Mouse (Mus musculus) yolk sac, embryonic 10.5 days (tissue): ENCODE measurements at regions not wholly inside any gene's neighbourhood (a gene's known extent, or its start where the extent isn't known, plus 50 kb on each side); places are given as distances from the start of the nearest gene placed in this dataset.
"Not testable (repeated sequence)": the region's sequence is repeated elsewhere in the genome, so short reads cannot be mapped to it uniquely, and the experiment has no call there.

Experiments
- DNase-seq: peaks from one replicate; pipeline ENCODE4 v3.0.0-alpha.2; 2017; ENCODE audit warnings: low spot score

GRCm38 (mm10) chr14:71639083-71639482 is 852.6 kb downstream of the Gm9195 start:
- no peak for DNase-seq

DNA sequence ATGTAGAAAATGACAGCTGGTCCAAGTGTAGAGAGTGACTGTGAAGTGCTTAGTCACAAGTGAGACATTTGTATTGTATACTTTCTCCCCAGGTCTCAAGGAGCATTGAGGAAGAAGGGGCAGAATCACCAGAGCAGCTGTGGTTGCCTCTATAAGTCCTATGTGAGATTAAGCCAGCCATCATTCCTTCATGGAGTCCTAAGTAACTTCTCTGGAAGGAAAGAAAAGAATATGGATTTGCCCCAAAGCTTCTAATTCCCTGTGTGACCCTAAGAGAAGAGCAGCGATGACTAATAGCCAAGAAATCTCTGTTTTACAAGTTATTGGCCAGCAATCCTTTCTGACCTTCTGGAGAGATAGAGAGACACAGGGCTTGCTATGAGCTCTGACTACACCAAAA is 856.5 kb downstream of the Gm9195 start:
- no peak for DNase-seq

GRCm38 (mm10) chr14:71609698-71610301 is 881.8 kb downstream of the Gm9195 start:
- no peak for DNase-seq

DNA sequence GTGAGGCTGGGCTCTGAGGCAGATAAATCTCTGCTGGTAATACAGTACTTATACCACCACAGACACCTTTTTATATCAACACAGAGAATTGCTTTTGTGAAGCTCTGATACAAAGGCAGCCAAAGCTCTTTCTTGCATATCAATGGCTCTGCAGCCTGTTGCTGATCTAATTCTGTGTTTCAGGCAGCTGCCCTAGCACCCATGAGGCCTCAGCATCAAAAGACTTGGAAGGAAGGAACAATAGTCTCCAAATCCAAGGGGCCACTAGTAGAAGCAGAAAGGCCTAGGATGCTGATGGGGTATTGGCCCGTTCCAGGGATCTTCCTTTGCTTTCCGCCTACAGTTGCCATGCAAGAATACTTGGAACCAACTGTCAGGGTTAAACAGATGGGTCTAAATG is 887.9 kb downstream of the Gm9195 start:
- DNase-seq, result no peak

DNA sequence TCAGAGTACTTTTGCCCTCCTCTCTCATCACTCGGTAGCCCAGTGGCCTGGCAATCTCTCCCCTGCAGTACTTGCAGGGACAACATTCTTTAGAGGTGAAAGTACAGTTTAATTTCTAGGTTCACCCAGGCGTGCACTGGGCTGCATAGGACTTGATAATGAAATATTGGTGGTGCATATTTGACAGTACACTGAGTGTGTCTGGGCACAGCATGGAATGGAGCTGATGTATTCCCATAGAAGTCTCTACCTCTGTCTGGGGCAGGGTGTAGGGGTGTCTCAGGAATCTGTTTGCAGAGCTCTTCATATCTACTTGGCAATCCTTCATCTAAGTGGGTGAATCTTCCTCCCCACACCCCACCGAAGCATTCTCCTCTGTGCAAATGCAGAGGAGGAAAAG is 893.8 kb downstream of the Gm9195 start:
- no peak for DNase-seq

- no peak for DNase-seq
Observed at GRCm38 (mm10) chr14:71588694-71589240, 902.9 kb downstream of the Gm9195 start.

- DNase-seq, result no peak
Observed at GRCm38 (mm10) chr14:71588006-71588405, 903.6 kb downstream of the Gm9195 start.

- no peak for DNase-seq
Observed at GRCm38 (mm10) chr14:71564816-71565215, 926.8 kb downstream of the Gm9195 start.

DNA sequence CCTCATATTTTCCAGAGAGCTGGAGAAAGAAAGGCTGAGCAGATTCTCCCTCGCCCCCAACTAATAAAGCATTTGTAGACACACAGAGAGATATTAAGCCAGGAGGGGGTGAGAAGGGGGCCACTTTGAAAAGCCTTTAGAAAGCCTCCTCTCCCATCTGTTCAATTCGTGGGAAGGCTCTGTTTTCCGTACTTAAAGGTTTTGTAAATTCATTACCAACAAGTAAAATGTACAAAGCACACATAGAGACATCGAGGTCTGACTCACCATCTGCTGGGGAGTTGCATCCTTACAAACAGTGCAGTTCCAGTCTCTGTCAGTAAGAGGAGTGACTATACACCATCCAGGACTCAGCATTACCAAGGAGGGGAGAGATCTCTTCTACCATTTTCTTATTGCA is 929.7 kb downstream of the Gm9195 start:
- no peak for DNase-seq

- DNase-seq, result not testable (repeated sequence)
Observed at GRCm38 (mm10) chr14:71554324-71554723, 937.3 kb downstream of the Gm9195 start.

- no peak for DNase-seq
Observed at GRCm38 (mm10) chr14:71543580-71543979, 943.9 kb upstream of the Fam160b2 start.

DNA sequence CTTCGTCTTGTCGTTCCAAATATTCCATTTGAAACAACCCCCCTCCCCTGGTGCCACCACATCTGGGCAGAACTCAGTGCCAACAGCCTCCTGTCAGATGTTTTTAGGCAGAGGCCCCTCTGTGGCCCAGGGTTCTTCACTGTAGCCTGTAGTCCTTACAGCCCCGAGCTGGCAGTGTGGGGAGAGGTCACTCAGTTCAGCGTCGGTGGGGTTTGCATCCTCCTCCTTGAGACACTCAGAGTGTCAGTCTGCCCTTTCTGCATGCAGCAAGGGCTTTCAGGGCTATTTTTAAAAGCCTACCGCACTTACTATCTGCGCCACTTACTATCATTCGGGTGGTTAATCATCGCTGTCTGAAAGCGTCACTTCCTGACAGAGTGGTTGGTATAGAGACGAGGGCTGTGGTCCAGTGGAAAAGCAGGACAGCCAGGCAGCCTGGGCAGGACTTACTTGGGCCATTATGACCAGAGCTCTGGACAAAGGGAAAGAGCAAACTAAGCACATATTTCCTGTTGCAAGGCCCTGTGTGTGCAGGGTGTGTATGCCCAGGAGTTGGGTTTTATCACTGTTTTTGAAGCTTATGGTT is 932.5 kb upstream of the Fam160b2 start:
- DNase-seq, result no peak

GRCm38 (mm10) chr14:71531298-71531697 is 931.7 kb upstream of the Fam160b2 start:
- DNase-seq, result no peak

- no peak for DNase-seq
Observed at GRCm38 (mm10) chr14:71530421-71530820, 930.8 kb upstream of the Fam160b2 start.

DNA sequence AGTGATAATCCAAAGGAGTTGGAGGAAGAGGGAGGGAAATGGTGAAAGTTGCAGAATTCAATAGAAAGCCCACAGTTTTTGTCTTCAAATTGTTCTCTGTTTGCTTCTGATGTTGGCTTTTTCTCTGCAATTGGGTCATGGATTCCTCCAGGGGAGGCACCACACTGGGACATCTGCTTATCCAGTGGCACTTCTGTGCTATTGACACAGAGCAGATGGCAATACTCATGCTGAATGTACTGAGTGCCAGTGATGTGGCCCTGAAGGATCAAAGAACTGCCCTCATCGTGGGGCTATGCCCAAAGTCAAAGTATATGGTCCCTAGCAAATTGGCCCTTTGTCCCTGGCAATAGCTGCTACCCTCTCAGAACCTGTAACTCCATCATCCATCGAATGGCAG is 918.9 kb upstream of the Fam160b2 start:
- no peak for DNase-seq

GRCm38 (mm10) chr14:71500851-71501250 is 901.2 kb upstream of the Fam160b2 start:
- no peak for DNase-seq

GRCm38 (mm10) chr14:71491201-71491600 is 891.6 kb upstream of the Fam160b2 start:
- DNase-seq, result no peak

DNA sequence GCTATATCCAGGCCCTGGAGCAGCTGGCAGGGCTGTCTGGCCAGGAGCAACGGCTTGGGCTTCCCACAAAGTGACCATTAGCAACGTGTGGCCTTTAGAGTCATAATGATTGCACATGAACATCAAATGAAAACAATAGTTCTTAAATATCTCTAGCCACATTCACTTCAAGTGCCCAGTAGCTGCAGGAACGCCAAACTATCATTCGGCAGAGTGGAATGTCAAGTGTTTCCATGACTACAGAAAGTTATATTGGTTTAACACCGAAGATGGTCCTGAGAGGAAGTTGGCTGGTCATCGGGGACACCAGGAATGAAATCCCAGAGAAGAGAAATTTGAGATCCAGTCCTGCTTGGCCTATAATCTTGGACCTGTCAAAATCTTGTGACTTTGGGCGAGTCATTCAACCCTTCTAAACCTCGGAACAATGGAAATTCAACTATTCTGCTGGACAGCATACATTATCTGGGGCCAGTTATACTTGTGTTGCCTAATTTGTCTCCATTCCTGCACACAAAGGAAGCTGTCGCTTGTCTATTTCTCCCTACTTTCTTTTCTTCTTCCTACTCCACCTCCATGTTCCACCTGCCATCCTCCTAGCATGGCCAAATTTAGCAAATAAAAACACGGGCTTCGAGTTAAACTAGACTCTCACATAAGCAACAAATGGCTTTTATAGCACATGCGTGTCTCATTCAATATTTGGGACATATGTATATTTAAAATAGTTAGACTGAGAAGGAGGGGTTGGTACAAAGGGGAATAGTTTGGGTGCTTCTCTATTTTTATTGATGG is 886.7 kb upstream of the Fam160b2 start:
- DNase-seq, result no peak

DNA sequence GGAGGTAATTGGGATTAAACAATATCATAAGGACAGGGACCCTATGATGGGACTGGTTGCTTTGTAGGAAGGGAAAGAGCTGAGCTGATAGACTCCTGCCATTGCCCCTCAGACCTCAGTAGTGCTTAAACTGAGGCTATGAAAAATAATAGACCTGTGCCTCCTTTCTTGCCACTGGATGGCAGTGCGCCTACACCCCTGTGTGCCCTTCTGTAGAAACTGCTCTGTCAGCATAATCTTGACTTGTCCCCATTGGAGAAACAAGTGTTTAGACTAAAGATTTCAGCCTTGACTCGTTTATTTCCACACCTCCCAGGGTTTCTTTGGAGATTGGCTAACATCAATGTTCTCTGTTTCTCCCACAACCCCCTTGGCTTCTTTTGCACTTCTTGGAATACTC is 876.0 kb upstream of the Fam160b2 start:
- DNase-seq, result no peak

DNA sequence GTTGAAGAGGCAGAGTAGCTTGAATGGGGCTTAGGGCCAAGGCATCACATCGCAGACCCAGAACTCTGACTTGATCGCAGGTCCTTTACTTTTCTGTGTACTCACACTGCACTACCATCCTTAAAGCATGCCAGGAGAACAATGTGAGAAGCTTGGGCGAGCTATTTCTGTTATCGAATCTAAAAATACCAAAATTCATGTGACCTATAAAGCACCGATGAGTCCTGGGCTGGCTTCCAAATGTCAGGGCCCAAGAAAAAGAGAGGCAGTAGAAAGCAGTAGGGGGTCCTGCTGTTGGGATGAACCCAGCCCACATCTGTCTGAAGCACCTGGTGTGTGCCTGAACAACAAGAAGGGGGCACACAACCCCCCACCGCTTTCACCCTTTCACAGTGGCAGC is 874.3 kb upstream of the Fam160b2 start:
- no peak for DNase-seq

DNA sequence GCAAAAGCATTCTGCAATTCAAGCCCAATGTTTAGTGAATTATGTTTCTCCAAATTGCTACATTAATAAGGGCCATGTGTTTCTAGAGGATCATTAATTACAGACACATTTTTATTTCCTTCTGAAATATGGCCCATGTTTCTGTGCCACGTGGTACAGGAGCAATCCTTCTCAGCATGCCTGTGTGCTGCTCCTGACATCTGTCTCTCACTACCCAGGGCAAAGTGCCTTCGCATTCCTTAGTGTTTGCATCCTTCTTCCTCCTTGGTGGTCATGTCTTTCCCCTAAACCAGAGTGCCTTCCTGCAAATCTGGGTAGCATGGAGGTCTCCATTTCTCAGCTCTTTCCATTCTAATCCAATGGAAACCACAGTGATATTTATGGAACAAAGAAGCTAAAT is 832.7 kb upstream of the Fam160b2 start:
- no peak for DNase-seq
